Mouse (Mus musculus) lung, embryonic 15.5 days (tissue): ENCODE measurements around the gene Hbq1b. TPM values are rescaled to one million over a fixed set of nuclear protein-coding genes. Genes with fewer than 3 reads are reported as not detected.
"Not testable (repeated sequence)": the region's sequence is repeated elsewhere in the genome, so short reads cannot be mapped to it uniquely, and the experiment has no call there.

ENCODE experiments used
- ATAC-seq: fragments of 200-750 bp; cut with Nextera tagmentation; 2 replicates; pipeline ENCODE4 v1.8.0; 2017; ENCODE audit warnings: moderate number of reproducible peaks, borderline replicate concordance; ENCODE audit not compliant: low FRiP score, low TSS enrichment; ENCODE audit errors: extremely low read depth
- H3K27ac ChIP-seq: fragments of 300-500 bp; sonication (generic); 2 replicates; pipeline ENCODE4 v1.5.1; 2015; ENCODE audit warnings: moderate library complexity, mild to moderate bottlenecking, inconsistent platforms
- H3K27me3 ChIP-seq: fragments of 300-500 bp; sonication (generic); 2 replicates; pipeline ENCODE4 v1.6.1; 2015; ENCODE audit warnings: inconsistent platforms
- H3K36me3 ChIP-seq: fragments of 300-500 bp; sonication (generic); 2 replicates; pipeline ENCODE4 v1.6.1; 2015; ENCODE audit warnings: inconsistent platforms
- H3K4me1 ChIP-seq: fragments of 300-500 bp; sonication (generic); 2 replicates; pipeline ENCODE4 v1.6.1; 2015; ENCODE audit warnings: inconsistent platforms
- H3K4me2 ChIP-seq: fragments of 300-500 bp; sonication (generic); 2 replicates; pipeline ENCODE4 v1.6.1; 2015; ENCODE audit warnings: inconsistent platforms, mild to moderate bottlenecking, moderate library complexity
- H3K4me3 ChIP-seq: fragments of 300-500 bp; sonication (generic); 2 replicates; pipeline ENCODE4 v1.5.1; 2015; ENCODE audit warnings: mild to moderate bottlenecking, inconsistent platforms
- H3K9ac ChIP-seq: fragments of 300-500 bp; sonication (generic); 2 replicates; pipeline ENCODE4 v1.6.1; 2015; ENCODE audit warnings: inconsistent platforms
- H3K9me3 ChIP-seq: fragments of 300-500 bp; sonication (generic); 2 replicates; pipeline ENCODE4 v1.6.1; 2016; ENCODE audit warnings: inconsistent platforms
- WGBS: fragments of 180-500 bp; shearing (Covaris S2); methylation state at CpG from one replicate; pipeline ENCODE4 v1.1.7; 2015; 5-methylcytosine and 5-hydroxymethylcytosine counted together
- polyA plus RNA-seq: library from polyadenylated mRNA; unstranded; fragments of >200 nt; fragmentation: Nextera tagmentation; extraction: Ambion mirVana; gene quantifications from 2 replicates; pipeline ENCODE4 v1.2.1, GENCODE M21; 2015

Gene Hbq1b
- polyA plus RNA-seq: 1.4 and 2.8 TPM in 2 replicates

- H3K9ac ChIP-seq, H3K27ac ChIP-seq, H3K9me3 ChIP-seq, H3K36me3 ChIP-seq, H3K27me3 ChIP-seq, H3K4me1 ChIP-seq: not testable (repeated sequence)
- peak within 1 kb of the TSS; percentile 54 for H3K4me2 ChIP-seq
- H3K4me3 ChIP-seq: peak within 1 kb of the TSS; percentile 19; the same call in 1 of the 2 replicates
- 18% methylated on average over 29 of the region's 33 CpGs for WGBS
- peak; percentile 54; the same call in 1 of the 2 replicates for ATAC-seq
These were observed at the start of gene Hbq1b for GRCm38 (mm10) chr11:32286695-32287492. Hbq1b (plus strand) TSS chr11:32286965.

GRCm38 (mm10) chr11:32237411-32237795, 49.4 kb upstream of the Hbq1b start:
- WGBS: 87% methylated on average over 3 of the region's 3 CpGs
- no peak overlapping the region for H3K4me2 ChIP-seq
- H3K27ac ChIP-seq: no peak overlapping the region
- peaks cover 48% of the 10 kb centered on the region for H3K36me3 ChIP-seq
- H3K9ac ChIP-seq: no peak overlapping the region
- no peak overlapping the region for H3K4me3 ChIP-seq
- no peaks in the 10 kb centered on the region for H3K27me3 ChIP-seq
- H3K4me1 ChIP-seq: peaks cover 20% of the 10 kb centered on the region
- H3K9me3 ChIP-seq: no peaks in the 10 kb centered on the region
- no peak for ATAC-seq

GRCm38 (mm10) chr11:32238093-32238860, 48.5 kb upstream of the Hbq1b start:
- no peak overlapping the region for H3K4me2 ChIP-seq
- no peaks in the 10 kb centered on the region for H3K27me3 ChIP-seq
- no peak overlapping the region for H3K9ac ChIP-seq
- ATAC-seq: peak; percentile 17; the same call in 1 of the 2 replicates
- peaks cover 40% of the 10 kb centered on the region for H3K36me3 ChIP-seq
- H3K9me3 ChIP-seq: no peaks in the 10 kb centered on the region
- no peak overlapping the region for H3K27ac ChIP-seq
- H3K4me1 ChIP-seq: peaks cover 20% of the 10 kb centered on the region
- H3K4me3 ChIP-seq: no peak overlapping the region
- 70% methylated on average over 5 of the region's 5 CpGs for WGBS

GRCm38 (mm10) chr11:32241391-32241790, 45.4 kb upstream of the Hbq1b start:
- no peaks in the 10 kb centered on the region for H3K27me3 ChIP-seq
- H3K9me3 ChIP-seq: no peaks in the 10 kb centered on the region
- no peak for ATAC-seq
- H3K4me1 ChIP-seq: peaks cover 2% of the 10 kb centered on the region; the same call in 1 of the 2 replicates
- H3K36me3 ChIP-seq: peaks cover 31% of the 10 kb centered on the region
- no peak overlapping the region for H3K9ac ChIP-seq
- H3K4me2 ChIP-seq: no peak overlapping the region
- H3K27ac ChIP-seq: no peak overlapping the region
- no peak overlapping the region for H3K4me3 ChIP-seq

GRCm38 (mm10) chr11:32242209-32242608, 44.6 kb upstream of the Hbq1b start:
- no peak overlapping the region for H3K9ac ChIP-seq
- H3K9me3 ChIP-seq: no peaks in the 10 kb centered on the region
- peaks cover 36% of the 10 kb centered on the region for H3K36me3 ChIP-seq
- ATAC-seq: no peak
- no peaks in the 10 kb centered on the region for H3K4me1 ChIP-seq
- no peak overlapping the region for H3K4me3 ChIP-seq
- H3K27ac ChIP-seq: no peak overlapping the region
- no peak overlapping the region for H3K4me2 ChIP-seq
- 88% methylated on average over 3 of the region's 3 CpGs for WGBS
- no peaks in the 10 kb centered on the region for H3K27me3 ChIP-seq

GRCm38 (mm10) chr11:32243205-32243955, 43.4 kb upstream of the Hbq1b start:
- Histone ChIP-seq H3K4me2 (no peak overlapping the region), H3K36me3 (peaks cover 39% of the 10 kb centered on the region)

GRCm38 (mm10) chr11:32244064-32244463, 42.7 kb upstream of the Hbq1b start:
- ATAC-seq: no peak
- H3K27ac ChIP-seq: 0 out of 2 replicates have a peak overlapping the region, but pooled peaks have one; percentile 19
- WGBS: 84% methylated on average over 3 of the region's 3 CpGs
- no peaks in the 10 kb centered on the region for H3K27me3 ChIP-seq
- peaks cover 40% of the 10 kb centered on the region for H3K36me3 ChIP-seq
- no peak overlapping the region for H3K4me3 ChIP-seq
- H3K4me2 ChIP-seq: no peak overlapping the region
- H3K4me1 ChIP-seq: no peaks in the 10 kb centered on the region
- H3K9me3 ChIP-seq: no peaks in the 10 kb centered on the region
- H3K9ac ChIP-seq: no peak overlapping the region

More at GRCm38 (mm10) chr11:32243205-32243955, 43.4 kb upstream of the Hbq1b start:
- Histone ChIP-seq H3K4me3 (no peak overlapping the region), H3K9ac (no peak overlapping the region), H3K27me3 (no peaks in the 10 kb centered on the region), H3K27ac (0 out of 2 replicates have a peak overlapping the region, but pooled peaks have one; percentile 19), H3K9me3 (no peaks in the 10 kb centered on the region), H3K4me1 (no peaks in the 10 kb centered on the region)
- ATAC-seq: peak; percentile 23; the same call in 1 of the 2 replicates
- 68% methylated on average over 7 of the region's 7 CpGs for WGBS

- no peak for ATAC-seq
- Histone ChIP-seq H3K9ac (no peak overlapping the region), H3K36me3 (peaks cover 40% of the 10 kb centered on the region), H3K9me3 (no peaks in the 10 kb centered on the region), H3K27ac (0 out of 2 replicates have a peak overlapping the region, but pooled peaks have one; percentile 10), H3K4me1 (no peaks in the 10 kb centered on the region), H3K27me3 (no peaks in the 10 kb centered on the region), H3K4me3 (no peak overlapping the region), H3K4me2 (no peak overlapping the region)
- 96% methylated on average over 1 of the region's 1 CpGs for WGBS
These were observed 42.1 kb upstream of the Hbq1b start for GRCm38 (mm10) chr11:32244617-32245016.

- H3K4me2 ChIP-seq: no peak overlapping the region
- H3K9me3 ChIP-seq: no peaks in the 10 kb centered on the region
- ATAC-seq: peak; percentile 69; the same call in 1 of the 2 replicates
- H3K36me3 ChIP-seq: peaks cover 43% of the 10 kb centered on the region
- no peak overlapping the region for H3K9ac ChIP-seq
- WGBS: 86% methylated on average over 6 of the region's 6 CpGs
- H3K27me3 ChIP-seq: no peaks in the 10 kb centered on the region
- no peak overlapping the region for H3K4me3 ChIP-seq
- H3K4me1 ChIP-seq: no peaks in the 10 kb centered on the region
- H3K27ac ChIP-seq: no peak overlapping the region
These were observed 41.2 kb upstream of the Hbq1b start for GRCm38 (mm10) chr11:32245614-32246013.

GRCm38 (mm10) chr11:32247068-32247467, 39.7 kb upstream of the Hbq1b start:
- H3K4me3 ChIP-seq: no peak overlapping the region
- no peaks in the 10 kb centered on the region for H3K9me3 ChIP-seq
- no peak overlapping the region for H3K4me2 ChIP-seq
- H3K9ac ChIP-seq: no peak overlapping the region
- no peak overlapping the region for H3K27ac ChIP-seq
- ATAC-seq: no peak
- H3K36me3 ChIP-seq: peaks cover 39% of the 10 kb centered on the region
- no peaks in the 10 kb centered on the region for H3K27me3 ChIP-seq
- H3K4me1 ChIP-seq: no peaks in the 10 kb centered on the region

- Histone ChIP-seq H3K4me3 (no peak overlapping the region), H3K27ac (no peak overlapping the region), H3K9ac (no peak overlapping the region), H3K27me3 (no peaks in the 10 kb centered on the region), H3K36me3 (peaks cover 45% of the 10 kb centered on the region), H3K4me2 (no peak overlapping the region), H3K9me3 (no peaks in the 10 kb centered on the region), H3K4me1 (no peaks in the 10 kb centered on the region)
- no peak for ATAC-seq
- 72% methylated on average over 3 of the region's 3 CpGs for WGBS
These were observed 38.4 kb upstream of the Hbq1b start for GRCm38 (mm10) chr11:32248350-32248749.
